Mouse (Mus musculus) embryonic facial prominence, embryonic 12.5 days (tissue): ENCODE measurements around the gene Xpot. TPM values are rescaled to one million over a fixed set of nuclear protein-coding genes. Genes with fewer than 3 reads are reported as not detected.

Experiments
- ATAC-seq: fragments of 200-750 bp; cut with Nextera tagmentation; 2 replicates; pipeline ENCODE4 v1.8.0; 2017; ENCODE audit not compliant: insufficient number of reproducible peaks, insufficient read depth, low FRiP score, low TSS enrichment
- H3K27ac ChIP-seq: fragments of 300-500 bp; sonication (generic); 2 replicates; pipeline ENCODE4 v1.5.1; 2016; ENCODE audit warnings: mild to moderate bottlenecking
- H3K27me3 ChIP-seq: fragments of 300-500 bp; sonication (generic); 2 replicates; pipeline ENCODE4 v1.6.1; 2016; ENCODE audit warnings: mild to moderate bottlenecking, moderate library complexity
- H3K36me3 ChIP-seq: fragments of 300-500 bp; sonication (generic); 2 replicates; pipeline ENCODE4 v1.6.1; 2016; ENCODE audit warnings: mild to moderate bottlenecking
- H3K4me1 ChIP-seq: fragments of 300-500 bp; sonication (generic); 2 replicates; pipeline ENCODE4 v1.6.1; 2016
- H3K4me2 ChIP-seq: fragments of 300-500 bp; sonication (generic); replicated peaks from 2 replicates; pipeline ENCODE4 v1.6.1; 2016; ENCODE audit warnings: mild to moderate bottlenecking, moderate library complexity
- H3K4me3 ChIP-seq: fragments of 300-500 bp; sonication (generic); 2 replicates; pipeline ENCODE4 v1.5.1; 2016; ENCODE audit warnings: mild to moderate bottlenecking
- H3K9ac ChIP-seq: fragments of 300-500 bp; sonication (generic); 2 replicates; pipeline ENCODE4 v1.6.1; 2016; ENCODE audit warnings: mild to moderate bottlenecking, moderate library complexity
- H3K9me3 ChIP-seq: fragments of 300-500 bp; sonication (generic); 2 replicates; pipeline ENCODE4 v1.6.1; 2016; ENCODE audit warnings: mild to moderate bottlenecking, moderate library complexity
- WGBS: fragments of 180-500 bp; shearing (Covaris S2); methylation state at CpG from one replicate; pipeline ENCODE4 v1.1.7; 2016; 5-methylcytosine and 5-hydroxymethylcytosine counted together
- polyA plus RNA-seq: library from polyadenylated mRNA; unstranded; fragments of >200 nt; fragmentation: Nextera tagmentation; extraction: Ambion mirVana; gene quantifications from 2 replicates; pipeline ENCODE4 v1.2.1, GENCODE M21; 2016

Xpot gene
- polyA plus RNA-seq, 1 experiment from 2014 or later, result 59.5 TPM

DNA sequence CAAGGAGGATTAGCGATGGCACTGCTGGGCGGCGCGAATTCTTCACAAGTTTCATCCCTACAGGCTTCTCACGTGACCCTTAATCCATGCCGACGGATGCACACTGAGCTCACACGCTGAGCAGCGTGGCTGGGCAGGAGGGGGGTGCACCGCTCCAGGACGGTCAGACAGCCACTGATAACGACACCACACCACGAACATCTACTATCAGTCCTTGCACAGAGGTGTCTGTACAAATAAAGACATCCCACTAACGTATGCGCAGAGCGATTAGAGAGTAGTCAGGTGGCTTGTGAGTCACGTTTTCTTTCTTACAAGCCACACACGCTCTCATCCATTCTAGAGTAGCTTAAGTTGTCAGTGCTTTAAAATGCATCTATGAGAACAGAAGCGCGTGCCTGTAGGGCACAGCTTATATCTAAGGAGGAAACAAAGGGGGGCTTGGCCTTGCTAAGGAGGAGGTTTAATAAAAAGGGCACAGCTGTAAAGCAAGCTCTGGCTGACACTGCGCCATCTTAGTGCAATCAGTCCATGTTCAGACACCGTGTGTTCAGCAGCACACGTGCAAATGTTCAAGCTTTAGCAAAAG is 57.0 kb downstream of the Xpot start:
- Histone ChIP-seq H3K9me3 (no peaks in the 10 kb centered on the region), H3K9ac (0 out of 2 replicates have a peak overlapping the region, but pooled peaks have one; percentile 1), H3K36me3 (peaks cover 47% of the 10 kb centered on the region), H3K4me1 (0 out of 2 replicates have a peak, but pooled peaks cover 5% of the 10 kb centered on the region), H3K4me3 (no peak overlapping the region), H3K27me3 (no peaks in the 10 kb centered on the region), H3K4me2 (peak overlapping the region; percentile 37), H3K27ac (0 out of 2 replicates have a peak overlapping the region, but pooled peaks have one; percentile 4)
- 12% methylated on average over 23 of the region's 23 CpGs for WGBS
- ATAC-seq, result peak; percentile 72; the same call in 1 of the 2 replicates

DNA sequence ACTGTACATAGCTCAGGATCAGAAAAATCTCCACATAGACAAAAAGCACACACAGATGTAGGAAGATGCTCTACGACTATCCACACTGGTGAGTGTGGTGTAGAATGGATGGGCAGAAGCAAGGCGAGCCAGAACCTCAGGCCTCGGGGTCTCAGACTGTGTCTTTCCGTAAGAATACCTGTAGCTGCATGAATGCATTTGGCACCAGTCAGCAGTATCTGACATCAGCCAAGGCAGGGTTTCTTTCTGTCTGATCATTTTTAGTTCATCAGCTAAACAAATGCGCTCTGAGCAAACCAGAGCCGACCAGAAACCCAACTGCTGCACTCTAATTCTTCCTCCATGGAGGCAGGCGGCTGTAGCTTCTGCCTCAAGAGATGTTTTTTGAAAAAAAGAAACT is 57.6 kb downstream of the Xpot start:
- Histone ChIP-seq H3K27me3 (no peaks in the 10 kb centered on the region), H3K4me1 (0 out of 2 replicates have a peak, but pooled peaks cover 5% of the 10 kb centered on the region), H3K4me2 (peak overlapping the region; percentile 37), H3K4me3 (no peak overlapping the region), H3K9ac (no peak overlapping the region), H3K36me3 (peaks cover 52% of the 10 kb centered on the region), H3K9me3 (no peaks in the 10 kb centered on the region), H3K27ac (peak overlapping the region; percentile 42; the same call in 1 of the 2 replicates)
- ATAC-seq, result no peak
- WGBS, result 68% methylated on average over 7 of the region's 7 CpGs

DNA sequence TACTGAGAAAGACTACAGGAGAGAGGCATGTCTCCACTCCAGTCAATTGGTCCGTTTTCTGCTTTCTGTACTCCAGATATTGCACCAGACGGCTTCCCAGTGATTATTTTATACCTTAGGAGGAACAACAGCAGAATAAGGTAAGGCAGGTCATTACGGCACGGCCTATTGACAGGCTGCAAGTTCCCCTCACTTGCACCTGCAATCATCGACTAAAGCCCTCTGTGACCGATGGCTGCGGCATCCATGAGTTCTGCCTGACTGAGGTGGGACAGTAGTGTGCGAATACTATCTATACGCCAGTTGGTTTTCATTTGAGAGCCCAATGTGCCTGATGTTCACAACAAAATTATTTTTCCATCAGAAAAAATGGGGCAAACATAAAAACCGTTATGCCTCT is 58.1 kb downstream of the Xpot start:
- H3K4me3 ChIP-seq, result no peak overlapping the region
- no peak overlapping the region for H3K27ac ChIP-seq
- no peak overlapping the region for H3K9ac ChIP-seq
- H3K4me2 ChIP-seq, result no peak overlapping the region
- no peaks in the 10 kb centered on the region for H3K9me3 ChIP-seq
- H3K36me3 ChIP-seq, result peaks cover 52% of the 10 kb centered on the region
- WGBS, result 93% methylated on average over 10 of the region's 10 CpGs
- no peaks in the 10 kb centered on the region for H3K27me3 ChIP-seq
- ATAC-seq, result no peak
- H3K4me1 ChIP-seq, result 0 out of 2 replicates have a peak, but pooled peaks cover 5% of the 10 kb centered on the region

DNA sequence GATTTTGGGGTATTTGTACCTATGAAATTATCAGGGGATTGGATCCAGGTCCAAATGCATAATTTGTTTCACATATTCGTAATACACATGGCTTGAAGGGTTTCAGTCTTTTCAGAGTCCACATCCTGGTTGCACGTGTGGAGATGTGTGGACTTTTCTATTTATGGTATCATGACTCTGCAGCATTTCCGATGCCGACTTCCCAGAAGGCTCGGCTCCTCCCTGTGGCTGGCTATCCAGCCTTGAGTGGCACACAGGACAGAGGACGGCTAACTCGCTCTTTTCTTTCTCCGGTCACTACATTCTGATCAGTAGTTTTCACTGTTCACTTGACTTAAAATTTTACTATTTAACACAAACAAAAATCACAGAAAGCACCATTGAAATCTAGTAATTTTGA is 61.7 kb downstream of the Xpot start:
- no peak overlapping the region for H3K9ac ChIP-seq
- no peak overlapping the region for H3K4me2 ChIP-seq
- H3K27ac ChIP-seq, result no peak overlapping the region
- no peak overlapping the region for H3K4me3 ChIP-seq
- ATAC-seq, result no peak
- no peaks in the 10 kb centered on the region for H3K9me3 ChIP-seq
- no peaks in the 10 kb centered on the region for H3K27me3 ChIP-seq
- 83% methylated on average over 8 of the region's 8 CpGs for WGBS
- 0 out of 2 replicates have a peak, but pooled peaks cover 5% of the 10 kb centered on the region for H3K4me1 ChIP-seq
- peaks cover 46% of the 10 kb centered on the region for H3K36me3 ChIP-seq

DNA sequence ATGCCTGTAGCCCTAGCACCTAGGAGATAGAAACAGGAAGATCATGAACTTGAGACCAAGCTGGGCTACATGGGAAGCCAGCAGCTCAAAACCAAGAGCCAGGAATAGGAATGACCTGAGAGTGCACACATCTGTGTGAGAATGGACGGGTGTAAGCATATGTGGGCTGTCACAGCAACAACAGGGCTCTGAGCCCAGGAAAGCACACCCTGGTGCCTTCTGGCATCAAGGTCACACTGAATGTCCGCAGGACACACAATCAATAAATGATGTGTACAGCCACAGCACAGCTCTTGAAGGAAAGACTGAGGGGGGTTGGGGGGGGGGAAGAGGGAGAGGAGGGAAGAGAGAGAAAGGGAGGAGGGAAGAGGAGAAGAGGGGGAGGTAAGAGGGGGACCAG is 67.9 kb downstream of the Xpot start:
- no peak overlapping the region for H3K9ac ChIP-seq
- no peak overlapping the region for H3K4me2 ChIP-seq
- no peak overlapping the region for H3K4me3 ChIP-seq
- H3K9me3 ChIP-seq, result no peaks in the 10 kb centered on the region
- WGBS, result 78% methylated on average over 2 of the region's 2 CpGs
- H3K27me3 ChIP-seq, result no peaks in the 10 kb centered on the region
- H3K4me1 ChIP-seq, result no peaks in the 10 kb centered on the region
- no peak overlapping the region for H3K27ac ChIP-seq
- ATAC-seq, result no peak
- peaks cover 63% of the 10 kb centered on the region for H3K36me3 ChIP-seq

DNA sequence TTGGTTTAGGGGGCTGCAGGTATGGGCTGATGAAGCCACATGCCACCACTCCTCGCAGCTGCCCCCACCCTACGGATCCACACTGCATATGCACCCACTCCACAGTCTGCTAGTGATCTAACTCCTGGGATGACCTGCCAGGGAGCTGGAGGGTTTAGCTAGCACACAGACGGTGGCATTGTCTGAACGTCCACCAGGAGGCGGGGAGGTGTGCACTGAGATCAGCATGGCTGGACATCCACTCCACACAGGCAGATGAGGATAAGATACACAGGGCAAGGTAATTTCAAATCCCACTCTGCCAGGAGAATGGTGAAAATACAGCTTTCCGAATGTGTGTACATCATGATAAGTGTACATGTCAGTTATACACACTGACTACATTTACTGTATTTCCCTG is 69.9 kb downstream of the Xpot start:
- 73% methylated on average over 6 of the region's 6 CpGs for WGBS
- Histone ChIP-seq H3K9me3 (no peaks in the 10 kb centered on the region), H3K27ac (no peak overlapping the region), H3K27me3 (no peaks in the 10 kb centered on the region), H3K36me3 (peaks cover 73% of the 10 kb centered on the region), H3K4me3 (no peak overlapping the region), H3K4me2 (no peak overlapping the region), H3K9ac (no peak overlapping the region), H3K4me1 (no peaks in the 10 kb centered on the region)
- no peak for ATAC-seq

DNA sequence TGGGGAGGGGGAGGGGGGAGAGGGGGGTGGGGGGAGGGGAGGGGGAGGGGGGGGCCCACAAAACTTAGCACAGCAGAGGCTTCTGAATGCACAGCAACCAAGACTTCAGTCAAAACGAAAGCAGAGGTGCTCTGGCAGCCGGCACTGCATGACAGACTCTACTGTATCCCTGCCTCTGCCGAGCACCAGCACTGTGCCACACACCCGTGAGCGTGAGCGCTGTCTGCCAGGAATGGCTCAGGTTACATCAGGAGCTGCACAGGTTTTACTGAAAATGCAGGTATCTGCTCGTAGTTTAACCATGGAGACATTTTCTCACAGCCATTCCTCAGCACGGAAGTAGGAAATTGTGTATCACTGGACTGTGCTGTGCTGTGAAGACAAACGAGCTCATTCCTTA is 75.8 kb downstream of the Xpot start:
- ATAC-seq, result no peak
- no peak overlapping the region for H3K27ac ChIP-seq

DNA sequence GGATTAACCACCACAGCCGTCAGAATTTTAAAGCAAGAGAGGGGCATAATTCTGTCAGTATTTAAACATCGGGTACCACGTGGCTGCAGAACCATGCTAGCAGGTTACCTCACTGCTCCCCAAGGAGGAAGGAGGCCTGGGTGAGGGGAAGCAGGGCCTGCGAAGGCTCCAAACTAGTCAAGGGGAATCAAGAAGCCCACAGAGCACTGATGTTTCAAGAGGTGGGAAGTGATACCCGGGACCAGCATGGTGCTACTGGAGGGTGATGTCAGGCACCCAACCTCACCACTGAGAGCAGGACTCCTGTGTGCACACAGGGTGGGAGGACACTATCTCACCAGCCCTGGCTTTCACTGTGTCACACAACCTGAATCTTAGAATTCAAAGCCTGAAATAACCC is 76.5 kb downstream of the Xpot start:
- Histone ChIP-seq H3K9ac (no peak overlapping the region), H3K27me3 (no peaks in the 10 kb centered on the region), H3K4me3 (no peak overlapping the region), H3K27ac (no peak overlapping the region), H3K4me1 (no peaks in the 10 kb centered on the region), H3K9me3 (no peaks in the 10 kb centered on the region), H3K4me2 (no peak overlapping the region), H3K36me3 (peaks cover 71% of the 10 kb centered on the region)
- 87% methylated on average over 5 of the region's 5 CpGs for WGBS
- ATAC-seq, result no peak

More for the DNA sequence above, 75.8 kb downstream of the Xpot start:
- H3K36me3 ChIP-seq, result peaks cover 72% of the 10 kb centered on the region
- H3K9me3 ChIP-seq, result no peaks in the 10 kb centered on the region
- H3K27me3 ChIP-seq, result no peaks in the 10 kb centered on the region
- WGBS, result 68% methylated on average over 9 of the region's 9 CpGs
- H3K4me2 ChIP-seq, result no peak overlapping the region
- no peak overlapping the region for H3K9ac ChIP-seq
- no peak overlapping the region for H3K4me3 ChIP-seq
- no peaks in the 10 kb centered on the region for H3K4me1 ChIP-seq

DNA sequence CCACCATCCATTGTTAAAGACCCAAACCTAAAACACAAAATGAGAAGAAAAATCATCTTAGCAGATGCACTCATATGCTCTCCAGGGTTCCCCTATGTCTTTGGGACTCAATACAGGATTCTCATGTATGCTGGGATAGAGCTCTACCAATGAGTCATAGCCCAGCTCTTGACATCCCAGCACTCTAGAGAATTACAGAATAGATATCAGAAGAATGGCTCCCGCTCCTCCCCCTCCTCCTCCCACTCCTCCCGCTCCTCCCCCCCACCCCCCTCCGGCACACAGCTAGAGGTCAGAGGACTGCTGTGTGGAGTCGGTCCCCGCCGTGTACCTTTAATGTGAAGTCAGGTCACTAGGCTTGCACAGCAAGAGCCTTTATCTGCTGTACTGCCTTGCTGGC is 79.0 kb downstream of the Xpot start:
- Histone ChIP-seq H3K9ac (no peak overlapping the region), H3K4me2 (no peak overlapping the region), H3K27me3 (no peaks in the 10 kb centered on the region), H3K9me3 (peaks cover 3% of the 10 kb centered on the region; the same call in 1 of the 2 replicates), H3K4me1 (no peaks in the 10 kb centered on the region), H3K36me3 (peaks cover 49% of the 10 kb centered on the region), H3K4me3 (no peak overlapping the region), H3K27ac (no peak overlapping the region)
- WGBS, result 63% methylated on average over 6 of the region's 6 CpGs
- ATAC-seq, result no peak

DNA sequence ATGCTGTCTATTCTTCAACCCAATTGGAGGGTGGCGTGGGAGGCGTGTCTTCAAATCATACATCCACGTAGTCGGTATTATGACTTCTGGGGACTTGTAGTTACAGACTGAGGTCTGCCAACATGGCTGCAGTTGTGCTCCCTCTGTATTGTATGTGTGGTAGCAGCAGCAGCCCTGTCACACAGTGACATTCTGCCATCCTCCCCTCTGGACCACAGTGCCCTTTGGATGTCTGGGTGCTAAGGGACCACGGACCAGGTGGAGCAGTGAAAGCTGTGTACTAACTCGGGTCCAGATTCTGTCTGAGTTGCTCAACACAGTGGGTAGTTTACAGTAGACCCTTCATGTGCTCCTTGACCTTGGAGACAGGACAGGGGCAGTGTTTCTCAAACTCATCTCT is 82.6 kb downstream of the Xpot start:
- peaks cover 16% of the 10 kb centered on the region for H3K36me3 ChIP-seq
- H3K27me3 ChIP-seq, result no peaks in the 10 kb centered on the region
- WGBS, result 95% methylated on average over 6 of the region's 6 CpGs
- no peak overlapping the region for H3K4me3 ChIP-seq
- no peak overlapping the region for H3K9ac ChIP-seq
- ATAC-seq, result no peak
- H3K27ac ChIP-seq, result no peak overlapping the region
- no peaks in the 10 kb centered on the region for H3K4me1 ChIP-seq
- no peak overlapping the region for H3K4me2 ChIP-seq
- H3K9me3 ChIP-seq, result peaks cover 3% of the 10 kb centered on the region; the same call in 1 of the 2 replicates

DNA sequence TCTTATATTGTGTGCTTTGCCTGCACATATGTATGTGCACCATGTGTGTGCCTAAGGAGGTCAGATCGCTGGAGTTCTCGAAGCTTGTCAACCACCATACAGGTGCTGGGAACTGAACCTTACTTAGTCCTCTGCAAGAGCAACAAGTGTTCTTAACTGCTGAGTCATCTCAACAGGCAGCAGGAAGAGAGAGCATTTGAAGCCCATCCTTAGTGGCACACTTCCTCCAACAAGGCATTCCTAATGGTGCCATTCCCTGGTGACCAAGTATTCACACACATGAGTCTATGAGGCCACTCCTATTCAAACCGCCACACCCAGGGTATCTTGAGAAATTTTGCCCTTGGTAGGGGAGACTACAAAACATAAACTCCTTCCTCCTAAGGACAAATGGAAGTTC is 84.0 kb downstream of the Xpot start:
- Histone ChIP-seq H3K27ac (no peak overlapping the region), H3K4me3 (no peak overlapping the region), H3K9me3 (peaks cover 3% of the 10 kb centered on the region; the same call in 1 of the 2 replicates), H3K36me3 (peaks cover 14% of the 10 kb centered on the region), H3K9ac (no peak overlapping the region), H3K27me3 (no peaks in the 10 kb centered on the region), H3K4me2 (no peak overlapping the region), H3K4me1 (no peaks in the 10 kb centered on the region)
- 94% methylated on average over 3 of the region's 3 CpGs for WGBS
- ATAC-seq, result no peak
